Mouse (Mus musculus) intestine, postnatal 0 days (tissue): Measurements from ENCODE around the gene Serbp1. TPM values are rescaled to one million over a fixed set of nuclear protein-coding genes. Genes with fewer than 3 reads are reported as not detected.

Source experiments
- ATAC-seq: fragments of 200-750 bp; cut with Nextera tagmentation; 2 replicates; pipeline ENCODE4 v1.8.0; 2017; ENCODE audit warnings: mild to moderate bottlenecking, moderate TSS enrichment, moderate library complexity
- H3K27ac ChIP-seq: fragments of 300-500 bp; sonication (generic); 2 replicates; pipeline ENCODE4 v1.5.1; 2014; ENCODE audit warnings: mild to moderate bottlenecking, low read depth, low read length, moderate library complexity
- H3K27me3 ChIP-seq: fragments of 300-500 bp; sonication (generic); replicated peaks from 2 replicates; pipeline ENCODE4 v1.6.1; 2014; ENCODE audit warnings: low read length, mixed read lengths; ENCODE audit not compliant: control insufficient read depth, insufficient read depth
- H3K36me3 ChIP-seq: fragments of 300-500 bp; sonication (generic); 2 replicates; pipeline ENCODE4 v1.6.1; 2014; ENCODE audit warnings: mild to moderate bottlenecking, moderate library complexity; ENCODE audit not compliant: control insufficient read depth, insufficient read depth
- H3K4me1 ChIP-seq: fragments of 300-500 bp; sonication (generic); replicated peaks from 2 replicates; pipeline ENCODE4 v1.6.1; 2014; ENCODE audit warnings: antibody characterized with exemption, low read length, mixed read lengths; ENCODE audit not compliant: control insufficient read depth, insufficient read depth
- H3K4me2 ChIP-seq: fragments of 300-500 bp; sonication (generic); replicated peaks from 2 replicates; pipeline ENCODE4 v1.6.1; 2014; ENCODE audit warnings: low read depth, mild to moderate bottlenecking, moderate library complexity
- H3K4me3 ChIP-seq: fragments of 300-500 bp; sonication (generic); 2 replicates; pipeline ENCODE4 v1.5.1; 2014; ENCODE audit warnings: low read depth, low read length
- H3K9ac ChIP-seq: fragments of 300-500 bp; sonication (generic); 2 replicates; pipeline ENCODE4 v1.6.1; 2014; ENCODE audit warnings: mild to moderate bottlenecking, low read depth, low read length
- H3K9me3 ChIP-seq: fragments of 300-500 bp; sonication (generic); 2 replicates; pipeline ENCODE4 v1.6.1; 2016; ENCODE audit warnings: mixed run types; ENCODE audit not compliant: control insufficient read depth
- CTCF ChIP-seq: sonication (generic); IDR thresholded peaks from 2 replicates; pipeline ENCODE4 v1.5.1; 2016; ENCODE audit warnings: low read depth, mild to moderate bottlenecking, control low read depth, antibody characterized with exemption, moderate library complexity
- WGBS: fragments of 180-500 bp; shearing (Covaris S2); extraction: QIAGEN DNeasy Blood & Tissue Kit; methylation state at CpG from one replicate; pipeline ENCODE4 v1.1.7; 2014; 5-methylcytosine and 5-hydroxymethylcytosine counted together
- polyA plus RNA-seq: library from polyadenylated mRNA; unstranded; fragments of >200 nt; fragmentation: Nextera tagmentation; extraction: Ambion mirVana; gene quantifications from 2 replicates; pipeline ENCODE4 v1.2.1, GENCODE M21; 2015

Serbp1 gene
- polyA plus RNA-seq, 1 experiment from 2014 or later, result 209 TPM

- H3K27me3 ChIP-seq, result no peaks in the 10 kb centered on the region
- no peak for ATAC-seq
- H3K36me3 ChIP-seq, result no peaks in the 10 kb centered on the region
- TF ChIP-seq CTCF, result no peak
- no peak overlapping the region for H3K27ac ChIP-seq
- H3K4me1 ChIP-seq, result no peaks in the 10 kb centered on the region
- H3K9ac ChIP-seq, result no peak overlapping the region
- WGBS, result 73% methylated on average over 7 of the region's 7 CpGs
- no peak overlapping the region for H3K4me2 ChIP-seq
- H3K4me3 ChIP-seq, result no peak overlapping the region
- H3K9me3 ChIP-seq, result no peaks in the 10 kb centered on the region
Measured at GRCm38 (mm10) chr6:67243765-67244420, 5.9 kb downstream of the Serbp1 start.

DNA sequence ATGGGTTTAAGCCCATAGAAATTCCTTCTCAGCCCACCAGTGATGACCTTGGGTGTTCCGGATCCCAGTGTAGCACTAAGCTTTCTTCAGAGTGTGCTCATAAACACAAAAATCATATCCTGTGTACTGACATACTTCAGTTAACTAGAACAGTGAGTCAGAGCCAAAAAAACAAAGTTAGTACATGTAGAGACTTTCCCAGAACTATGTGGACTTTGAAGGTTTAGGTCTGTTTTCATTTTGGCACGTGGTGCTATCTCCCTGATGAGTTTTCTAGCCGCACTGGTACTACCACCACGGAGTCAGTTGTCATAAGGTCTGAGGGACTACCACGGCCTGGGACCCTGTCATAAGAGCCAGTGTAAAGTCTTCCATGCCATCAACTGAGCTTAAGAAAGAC lies 6.5 kb downstream of the Serbp1 start:
- no peak for ATAC-seq
- H3K9me3 ChIP-seq, result no peaks in the 10 kb centered on the region
- no peak overlapping the region for H3K4me3 ChIP-seq
- 83% methylated on average over 5 of the region's 5 CpGs for WGBS
- H3K9ac ChIP-seq, result no peak overlapping the region
- no peak overlapping the region for H3K27ac ChIP-seq
- H3K4me2 ChIP-seq, result no peak overlapping the region
- H3K36me3 ChIP-seq, result no peaks in the 10 kb centered on the region
- H3K27me3 ChIP-seq, result no peaks in the 10 kb centered on the region
- TF ChIP-seq CTCF, result no peak
- H3K4me1 ChIP-seq, result no peaks in the 10 kb centered on the region

- Histone ChIP-seq H3K27me3 (no peaks in the 10 kb centered on the region), H3K4me2 (no peak overlapping the region), H3K4me3 (no peak overlapping the region), H3K4me1 (no peaks in the 10 kb centered on the region), H3K27ac (no peak overlapping the region), H3K9me3 (no peaks in the 10 kb centered on the region), H3K9ac (no peak overlapping the region), H3K36me3 (no peaks in the 10 kb centered on the region)
- WGBS, result 82% methylated on average over 4 of the region's 4 CpGs
- no peak for ATAC-seq
- TF ChIP-seq CTCF, result no peak
Measured at GRCm38 (mm10) chr6:67251095-67251494, 13.1 kb downstream of the Serbp1 start.

DNA sequence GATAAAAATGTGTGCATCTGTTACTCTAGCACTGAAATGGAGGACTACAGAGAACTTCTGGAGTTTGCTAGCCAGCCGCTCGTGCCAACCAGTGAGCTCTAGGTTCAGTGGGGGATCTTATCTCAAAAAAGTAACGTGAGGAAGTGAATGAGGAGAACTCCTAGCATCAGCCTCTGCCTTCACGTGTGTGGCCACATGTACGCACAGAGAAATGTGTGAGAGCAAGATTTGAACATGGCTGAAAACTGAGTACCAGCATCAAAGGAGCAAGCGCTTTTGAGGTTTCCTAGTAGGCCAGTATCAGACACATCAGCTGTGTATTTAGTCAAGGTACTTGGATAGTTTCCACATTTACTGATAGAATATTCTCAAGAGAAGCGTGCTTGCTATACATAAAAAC lies 27.0 kb downstream of the Serbp1 start:
- Histone ChIP-seq H3K4me2 (no peak overlapping the region), H3K9me3 (no peaks in the 10 kb centered on the region), H3K4me3 (no peak overlapping the region), H3K36me3 (no peaks in the 10 kb centered on the region), H3K27me3 (no peaks in the 10 kb centered on the region), H3K9ac (no peak overlapping the region), H3K4me1 (no peaks in the 10 kb centered on the region), H3K27ac (no peak overlapping the region)
- 89% methylated on average over 7 of the region's 7 CpGs for WGBS
- no peak for TF ChIP-seq CTCF
- ATAC-seq, result no peak

- under 1% methylated on average over 23 of the region's 23 CpGs for WGBS
- H3K4me2 ChIP-seq, result peak overlapping the region; percentile 82
- no peak for TF ChIP-seq CTCF
Measured at GRCm38 (mm10) chr6:67266159-67266657, 28.2 kb downstream of the Serbp1 start.

GRCm38 (mm10) chr6:67266664-67267407 lies 28.9 kb downstream of the Serbp1 start:
- Histone ChIP-seq H3K9ac (peak overlapping the region; percentile 97), H3K9me3 (no peaks in the 10 kb centered on the region), H3K27me3 (no peaks in the 10 kb centered on the region), H3K36me3 (no peaks in the 10 kb centered on the region), H3K4me1 (no peaks in the 10 kb centered on the region), H3K4me3 (peak overlapping the region; percentile 96), H3K27ac (peak overlapping the region; percentile 86), H3K4me2 (peak overlapping the region; percentile 82)
- ATAC-seq, result peak; percentile 99
- WGBS, result under 1% methylated on average over 67 of the region's 68 CpGs
- TF ChIP-seq CTCF, result no peak

More at GRCm38 (mm10) chr6:67266159-67266657, 28.2 kb downstream of the Serbp1 start:
- Histone ChIP-seq H3K4me3 (peak overlapping the region; percentile 96), H3K9ac (peak overlapping the region; percentile 46), H3K27ac (peak overlapping the region; percentile 69), H3K36me3 (no peaks in the 10 kb centered on the region), H3K9me3 (no peaks in the 10 kb centered on the region), H3K4me1 (no peaks in the 10 kb centered on the region), H3K27me3 (no peaks in the 10 kb centered on the region)
- ATAC-seq, result peak; percentile 46
